Mouse (Mus musculus): ENCODE measurements around the gene Mfap3. TPM values are rescaled to one million over a fixed set of nuclear protein-coding genes. Genes with fewer than 3 reads are reported as not detected.

Gene Mfap3
- 10 to 100 TPM; 47.6 to 49.0 TPM for total RNA-seq (2023)

GRCm38 (mm10) chr11:57518091-57518750 lies at the start of gene Mfap3, which contains the start of gene Fam114a2:
Mfap3 (plus strand) TSS chr11:57518664.
Fam114a2 (minus strand) TSS chr11:57518617.

Other genes with a start within 250 kb of the Mfap3 start
- gene Fam114a2, start within 50 bp of the Mfap3 start, total RNA-seq (2023) = 10 to 100 TPM; 37.4 to 43.6 TPM
- gene Galnt10, start 126.8 kb downstream of the Mfap3 start, total RNA-seq (2023) = 10 to 100 TPM; 43.9 to 44.2 TPM

Data from monocyte, adult 59 days (primary cell).